Mouse (Mus musculus) c-Kit-positive CD71-negative TER-119-negative erythroid progenitor cells, embryonic 14.5 days (primary cell): ENCODE data around the gene Klb.

Experiments used
- DNase-seq: peaks from one replicate; pipeline ENCODE4 v3.0.0-alpha.2; 2013; ENCODE audit warnings: low read depth

The Klb gene

DNA sequence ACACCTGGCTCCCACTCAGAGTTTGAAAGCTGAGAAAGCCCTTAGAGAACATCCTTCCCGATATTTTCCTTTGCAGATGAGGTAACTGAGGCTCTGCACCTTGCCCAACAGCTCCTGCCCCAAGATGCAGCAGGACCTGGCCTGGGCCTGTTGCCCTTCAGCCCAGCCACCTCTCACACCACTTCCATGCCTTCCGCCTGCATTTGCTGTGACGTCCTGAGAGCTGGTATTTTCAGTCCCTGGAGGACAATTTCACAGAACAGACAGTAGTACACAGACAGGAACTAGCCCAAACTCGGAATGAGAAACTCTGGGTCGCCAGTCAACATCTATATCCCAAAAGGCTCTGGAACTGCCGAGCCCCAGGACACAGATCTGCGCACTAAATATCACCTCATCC lies 26.6 kb downstream of the Klb start:
- DNase-seq = no peak

DNA sequence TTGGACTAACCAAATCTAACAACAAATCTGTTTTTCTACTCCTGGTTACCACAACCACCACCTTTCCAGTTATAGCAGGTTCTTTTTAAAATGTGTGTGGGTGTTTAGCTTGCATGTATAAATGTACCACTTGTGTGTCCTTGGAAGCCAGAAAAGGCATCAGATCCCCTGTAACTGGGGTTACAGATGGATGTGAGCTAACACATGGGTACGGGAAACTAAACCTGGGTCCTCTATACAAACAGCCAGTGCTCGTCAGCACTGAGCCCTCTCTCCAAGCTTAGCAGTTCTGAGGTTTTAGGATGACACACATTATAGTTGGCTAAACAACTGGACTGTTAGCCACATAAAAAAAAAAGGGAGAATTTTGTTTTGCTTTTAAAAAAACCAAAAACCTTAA lies 37.6 kb downstream of the Klb start:
- no peak for DNase-seq

DNA sequence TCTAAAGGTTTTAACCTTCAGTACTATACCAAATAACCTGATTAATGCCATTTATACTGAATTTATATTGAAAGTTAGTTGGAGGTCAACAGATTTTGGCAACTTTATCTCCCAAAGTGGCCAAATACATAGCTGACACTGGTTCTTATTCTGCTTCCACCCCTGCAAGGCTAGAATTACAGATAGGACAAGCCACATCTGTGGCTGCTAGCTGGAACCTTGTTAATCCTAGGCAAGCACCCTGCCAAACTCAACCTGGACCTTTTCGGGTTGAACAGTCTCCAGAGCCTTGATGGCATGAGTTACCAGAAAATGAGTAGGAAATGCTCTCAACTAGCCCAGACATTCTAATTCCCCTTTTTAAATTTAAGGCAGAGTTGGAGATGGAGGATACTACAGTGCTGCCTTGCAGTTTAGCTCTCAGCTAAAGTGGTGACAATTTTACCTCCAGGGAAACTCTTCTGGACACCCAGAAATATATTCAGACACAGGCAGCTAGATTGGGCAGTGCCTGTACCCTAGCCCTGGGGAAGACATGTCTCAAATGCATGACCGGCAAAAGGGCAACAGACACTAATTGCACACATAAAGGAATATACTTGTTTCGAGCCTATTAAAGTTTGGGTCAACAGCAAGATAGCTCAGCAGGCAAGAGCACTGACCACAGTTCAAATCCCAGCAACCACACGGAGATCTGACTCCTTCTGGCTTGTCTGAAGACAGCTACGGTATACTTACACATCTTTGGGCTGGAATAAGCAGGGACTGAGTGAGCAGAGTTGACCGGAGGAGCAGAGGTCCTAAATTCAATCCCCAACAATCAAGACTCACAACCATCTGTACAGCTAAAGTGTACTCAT lies 39.1 kb downstream of the Klb start:
- DNase-seq = no peak

DNA sequence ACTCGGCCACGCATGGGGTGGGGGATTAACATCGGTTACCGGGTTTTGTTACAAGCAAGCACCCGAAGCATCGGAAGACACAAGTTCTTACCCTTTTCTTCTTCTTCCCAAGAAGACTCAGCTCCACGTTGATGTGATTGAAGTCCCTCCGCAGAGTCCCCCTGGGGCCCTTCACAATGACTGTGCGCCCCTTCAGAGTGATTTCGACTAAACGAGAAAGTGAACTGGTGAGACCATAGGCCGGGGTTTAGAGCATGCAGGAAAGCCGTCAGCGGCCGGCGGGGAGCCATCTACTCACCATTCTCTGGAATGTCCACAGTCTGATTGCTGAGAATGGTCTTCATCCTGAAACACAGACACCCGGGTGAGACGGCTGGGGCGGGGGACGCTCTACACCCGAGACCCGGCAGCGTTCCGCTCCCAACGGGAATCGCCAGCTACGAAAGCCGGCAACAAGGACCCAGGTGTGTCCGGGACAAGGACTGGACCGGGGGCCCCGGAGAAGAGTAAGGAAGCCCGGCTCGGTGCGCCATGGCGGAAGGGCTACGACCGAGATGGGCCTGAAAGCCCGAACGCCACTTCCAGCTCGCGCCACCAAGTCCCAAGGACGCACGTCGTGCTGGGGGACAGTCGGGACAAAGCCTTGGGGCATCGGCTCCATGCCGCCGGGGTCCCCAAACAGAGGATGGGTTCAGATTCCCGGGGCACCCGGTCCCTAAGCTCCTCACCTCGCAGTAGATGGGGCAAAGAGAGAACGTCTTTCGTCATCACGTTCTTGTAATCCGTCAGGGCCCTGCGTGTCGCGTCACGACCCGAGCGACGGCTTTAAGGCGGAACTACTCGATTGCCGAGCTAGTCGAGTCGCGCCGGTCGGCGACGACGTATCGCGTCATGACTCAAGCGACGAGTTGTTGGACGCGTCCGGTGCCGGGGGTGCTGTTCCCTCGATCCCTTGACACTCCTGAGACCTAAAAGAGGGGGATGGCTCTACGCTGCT lies 42.8 kb downstream of the Klb start, which contains the start of the genes Rpl9 and Lias:
Rpl9 (minus strand) TSS at position 797 of the 997 bp plus-strand sequence.
Lias (plus strand) TSS at position 850 of the 997 bp plus-strand sequence.
- peak; percentile 92 for DNase-seq

DNA sequence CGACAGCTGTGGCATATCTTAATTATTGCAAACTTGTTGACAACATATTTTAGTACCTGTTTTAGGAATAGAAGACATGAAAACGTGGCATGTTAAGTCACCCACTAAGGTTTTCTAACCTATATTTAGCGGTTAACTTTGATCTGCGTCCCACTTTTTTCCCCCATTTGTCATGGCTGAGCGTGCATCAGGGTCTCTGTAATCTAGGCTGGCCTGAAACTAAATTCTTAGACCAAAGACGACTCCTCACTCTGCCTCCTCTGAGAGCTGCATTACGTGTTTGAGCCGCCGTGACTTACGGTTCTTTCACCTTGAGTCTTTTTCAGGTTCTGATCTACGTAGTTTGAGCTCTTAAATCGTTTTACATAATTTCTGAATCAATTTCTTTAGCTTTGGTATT lies 43.6 kb downstream of the Klb start:
- DNase-seq = no peak

DNA sequence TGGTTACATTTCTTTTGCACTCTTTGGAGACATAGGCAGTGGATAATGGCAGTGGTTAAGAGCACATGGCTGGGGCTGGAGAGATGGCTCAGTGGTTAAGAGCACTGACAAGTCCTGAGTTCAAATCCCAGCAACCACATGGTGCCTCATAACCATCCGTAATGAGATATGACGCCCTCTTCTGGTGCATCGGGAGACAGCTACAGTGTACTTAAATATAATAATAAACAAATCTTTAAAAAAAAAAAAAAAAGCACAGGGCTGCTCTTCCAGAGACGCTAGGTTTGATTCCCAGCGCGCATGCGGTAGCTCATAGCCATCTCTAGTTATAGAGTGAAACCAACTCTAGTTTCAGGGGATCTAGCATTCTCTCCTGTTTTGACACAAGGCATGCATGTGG lies 46.3 kb downstream of the Klb start:
- no peak for DNase-seq

DNA sequence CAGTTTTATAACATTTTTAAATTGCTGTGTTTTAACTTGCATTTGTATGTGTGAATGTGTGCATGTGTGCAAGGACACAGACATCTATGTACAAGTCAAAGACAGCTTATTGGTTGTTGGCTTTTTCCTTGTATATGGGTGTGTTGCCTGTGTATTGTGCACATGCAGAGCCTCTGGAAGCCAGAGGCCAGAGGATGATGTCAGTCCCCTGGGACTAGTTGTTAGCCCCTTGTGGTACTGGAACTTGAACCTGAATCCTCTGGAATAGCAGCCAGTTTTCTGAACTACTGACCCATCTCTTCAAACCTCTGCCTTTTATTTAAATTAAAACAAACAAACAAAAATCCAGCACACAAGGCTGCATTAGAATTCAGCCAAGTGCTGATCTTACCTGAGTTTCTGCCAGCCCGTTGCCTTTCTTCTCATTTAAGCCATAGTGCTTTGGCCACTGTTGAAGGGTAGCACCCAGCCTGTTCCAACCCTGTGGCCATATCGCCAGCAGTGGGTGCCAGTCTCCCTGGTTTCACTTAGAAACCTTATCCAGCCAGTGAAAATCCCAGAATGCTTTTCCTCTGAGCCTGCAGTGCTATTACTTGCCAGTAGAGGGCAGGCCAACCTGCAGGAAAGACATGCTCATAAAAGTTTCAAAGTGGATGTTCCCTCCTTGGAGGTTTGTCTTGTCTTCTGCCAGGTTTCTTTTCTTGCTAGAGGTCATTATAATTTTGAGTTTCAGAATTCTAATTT lies 53.3 kb downstream of the Klb start:
- DNase-seq = peak; percentile 82

DNA sequence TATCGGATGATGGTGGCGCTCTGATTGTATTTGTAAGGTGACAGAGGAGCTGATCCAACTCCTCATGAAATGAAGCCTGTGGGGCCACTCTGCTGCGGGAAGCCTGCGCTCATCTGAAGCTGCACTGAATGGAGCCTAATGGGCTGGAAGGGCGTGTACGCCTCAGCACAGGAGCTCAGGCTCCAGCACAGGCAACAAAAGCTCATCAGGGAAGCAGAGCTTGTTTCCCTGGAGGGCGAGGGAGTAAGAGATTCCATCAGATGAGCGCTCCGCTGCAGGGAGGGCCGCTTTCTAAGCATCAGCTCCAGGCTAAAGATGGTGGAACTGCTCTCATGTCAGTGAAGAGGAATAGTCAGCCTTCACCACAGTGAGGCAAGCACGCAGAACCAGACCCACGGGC lies 59.9 kb downstream of the Klb start:
- DNase-seq = no peak

DNA sequence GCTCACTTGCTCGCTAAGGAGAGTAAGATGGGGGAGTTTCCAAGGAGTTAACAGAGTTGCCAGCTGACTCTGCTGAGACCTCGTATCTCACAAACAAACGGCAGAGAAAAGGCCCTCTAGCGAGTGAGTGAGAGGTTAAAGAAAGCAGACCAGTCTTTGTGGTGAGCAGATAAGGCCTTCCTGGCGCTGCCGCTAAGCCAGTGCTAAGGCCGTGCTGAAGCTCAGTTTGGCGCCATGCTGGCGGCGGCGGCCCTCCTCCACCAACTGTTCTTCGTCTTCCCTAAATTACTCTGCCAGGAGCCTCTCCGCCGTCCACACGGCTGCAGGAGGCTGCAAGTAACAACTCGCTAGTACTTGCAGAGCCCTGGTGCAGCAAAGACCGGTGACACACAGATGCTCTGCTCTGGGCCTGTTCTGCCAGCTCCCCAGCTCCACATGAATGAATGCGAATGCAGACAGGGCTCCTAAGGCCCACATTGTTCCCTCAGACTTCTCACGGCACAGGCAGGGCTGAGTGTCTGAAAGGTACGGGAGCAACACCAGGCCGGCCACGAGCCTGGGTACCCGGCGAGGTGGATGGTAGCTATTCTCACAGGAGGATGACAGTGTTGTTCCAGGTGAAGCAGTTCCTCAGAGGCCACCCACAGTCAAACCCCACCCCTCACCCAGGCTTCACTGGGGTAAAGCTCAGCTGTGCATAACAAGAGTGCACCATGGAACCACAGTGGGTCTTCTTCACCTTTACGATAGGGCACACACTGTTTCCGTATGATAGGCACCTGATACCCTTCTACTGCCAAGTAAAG lies 67.7 kb downstream of the Klb start:
- no peak for DNase-seq

DNA sequence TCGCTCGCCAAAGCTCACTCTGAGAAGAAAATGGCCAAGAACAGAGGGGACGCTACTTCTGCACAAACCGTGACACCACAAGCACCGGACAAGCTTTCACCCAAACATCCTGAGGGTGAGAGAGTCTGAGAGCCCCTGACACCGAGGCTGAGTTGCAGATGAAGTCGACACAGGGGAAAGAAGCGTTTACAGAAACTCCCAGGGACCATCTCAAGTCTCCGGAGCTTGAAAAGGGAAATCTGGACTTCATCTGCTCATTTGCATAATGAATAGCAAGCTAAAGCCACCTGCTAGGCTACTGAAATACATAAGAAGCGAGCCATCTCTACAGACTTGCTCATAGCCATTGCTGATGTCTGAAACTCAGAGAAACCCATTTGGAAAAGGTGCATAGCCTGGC lies 71.0 kb downstream of the Klb start:
- DNase-seq = no peak

DNA sequence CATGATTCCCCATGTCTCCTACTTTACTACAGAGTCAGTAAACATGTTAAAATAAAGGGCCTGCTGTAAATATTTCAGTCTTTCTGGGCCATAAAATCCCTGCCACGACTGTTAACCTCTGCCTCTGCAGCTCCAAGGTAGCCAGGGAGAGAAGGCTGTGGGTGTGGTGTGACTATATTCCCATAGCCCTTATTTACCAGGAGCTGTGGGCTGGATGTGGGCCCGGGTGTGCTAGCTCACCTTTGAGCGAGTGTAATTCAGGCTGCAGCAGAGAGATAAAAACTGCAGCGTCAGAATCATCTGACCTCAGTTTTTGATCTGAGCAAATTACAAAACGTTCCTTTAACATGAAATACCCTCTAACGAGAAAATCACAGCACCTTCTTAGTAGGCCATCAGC lies 72.7 kb downstream of the Klb start:
- DNase-seq = no peak

DNA sequence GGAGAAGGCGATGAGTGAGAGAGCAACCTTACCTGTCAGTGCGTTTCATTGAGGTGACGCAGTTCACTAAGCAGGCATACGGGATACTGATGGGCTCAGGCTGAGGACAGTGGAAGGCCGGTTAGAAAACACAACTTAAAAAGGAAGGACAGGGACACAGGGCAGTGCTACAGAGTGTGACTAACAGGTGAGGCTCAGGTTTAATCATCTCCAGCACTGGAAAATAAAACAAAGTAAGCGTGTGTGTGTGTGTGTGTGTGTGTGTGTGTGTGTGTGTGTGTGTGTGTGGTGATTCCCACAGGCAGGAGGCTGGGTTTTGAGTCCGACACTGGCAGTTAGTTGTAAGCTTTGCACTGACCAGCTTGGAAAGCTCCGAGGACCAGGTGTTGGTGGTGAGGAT lies 74.7 kb downstream of the Klb start:
- no peak for DNase-seq

DNA sequence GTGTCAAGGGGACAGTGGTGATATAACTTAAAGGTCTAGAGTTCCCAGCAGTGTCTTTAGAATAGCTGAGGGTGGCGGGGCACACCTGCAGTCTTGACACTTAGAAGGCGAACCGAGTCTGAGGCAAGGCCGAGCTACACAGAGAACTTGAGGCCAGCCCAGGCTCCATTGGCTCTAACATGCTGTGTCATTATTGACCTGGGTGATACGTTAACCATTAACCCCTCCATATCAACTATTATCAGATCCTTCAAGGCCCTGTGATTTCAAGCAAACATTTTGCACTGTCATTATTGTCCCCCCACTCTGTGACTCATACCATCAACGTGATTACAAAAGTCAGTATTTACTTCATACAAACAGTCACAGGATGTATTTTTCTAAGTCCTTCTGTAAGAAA lies 76.1 kb downstream of the Klb start:
- DNase-seq = no peak

DNA sequence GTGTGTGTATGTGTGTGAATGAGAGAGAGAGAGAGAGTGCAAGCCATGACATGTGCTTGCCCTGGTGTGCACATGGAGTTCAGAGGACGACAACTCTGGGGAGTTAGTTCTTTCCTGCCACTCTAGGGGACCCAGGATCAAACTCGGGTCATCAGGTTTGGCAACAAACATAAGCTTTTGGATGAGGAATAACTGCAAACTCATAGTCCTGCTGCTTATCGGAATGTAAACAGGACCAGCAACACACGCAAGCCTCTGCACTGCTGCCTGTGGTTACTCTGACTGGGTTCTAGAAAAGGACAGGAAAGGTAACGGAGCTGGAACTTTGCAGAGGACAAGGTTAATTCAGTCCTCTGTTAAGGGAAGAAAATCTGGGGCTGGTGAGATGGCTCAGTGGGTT lies 77.1 kb downstream of the Klb start:
- DNase-seq = no peak

DNA sequence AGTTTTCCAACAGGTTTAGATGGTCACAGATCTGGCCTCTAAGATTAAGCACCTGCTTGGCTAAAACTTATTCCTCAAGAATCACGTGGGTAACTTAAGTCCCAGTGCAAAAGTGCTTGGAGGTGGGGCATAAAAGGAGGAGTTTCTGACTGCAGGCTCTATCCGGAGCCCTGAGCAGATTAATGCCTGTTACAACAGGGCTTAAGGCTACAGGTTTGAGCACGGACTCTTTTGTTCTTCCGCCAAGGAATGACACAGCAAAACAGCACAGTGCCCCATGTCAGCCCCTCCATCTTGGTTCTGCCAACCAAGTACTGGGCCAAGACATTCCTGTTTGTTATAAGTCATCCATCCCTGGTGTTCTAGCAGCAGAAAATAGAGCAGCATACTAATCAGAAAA lies 80.2 kb downstream of the Klb start:
- no peak for DNase-seq

DNA sequence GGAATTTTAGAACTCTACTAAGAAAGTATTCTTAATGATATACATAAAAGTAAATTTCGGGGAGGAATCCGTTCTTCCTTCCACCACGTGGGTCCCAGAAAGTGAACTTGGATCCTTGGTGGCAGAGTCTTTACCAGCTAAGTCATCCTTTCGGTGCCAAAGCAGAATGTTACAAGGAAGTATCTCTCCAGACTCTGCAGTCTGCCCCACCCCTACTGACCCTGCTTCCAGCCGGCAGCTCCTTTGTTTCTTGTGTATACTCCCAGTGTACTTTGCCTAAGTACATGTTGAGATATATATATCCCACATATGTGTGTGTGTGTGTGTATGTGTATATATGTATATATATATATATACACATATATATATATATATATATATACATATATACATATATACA lies 81.3 kb downstream of the Klb start:
- no peak for DNase-seq
